Mouse (Mus musculus) cerebellum, adult 18-20 months (tissue): ENCODE data around the gene Cacna1c.

Source experiments
- DNase-seq, 2 experiments: peaks; one replicate each; pipeline ENCODE4 v3.0.0; 2021

Cacna1c gene

DNA sequence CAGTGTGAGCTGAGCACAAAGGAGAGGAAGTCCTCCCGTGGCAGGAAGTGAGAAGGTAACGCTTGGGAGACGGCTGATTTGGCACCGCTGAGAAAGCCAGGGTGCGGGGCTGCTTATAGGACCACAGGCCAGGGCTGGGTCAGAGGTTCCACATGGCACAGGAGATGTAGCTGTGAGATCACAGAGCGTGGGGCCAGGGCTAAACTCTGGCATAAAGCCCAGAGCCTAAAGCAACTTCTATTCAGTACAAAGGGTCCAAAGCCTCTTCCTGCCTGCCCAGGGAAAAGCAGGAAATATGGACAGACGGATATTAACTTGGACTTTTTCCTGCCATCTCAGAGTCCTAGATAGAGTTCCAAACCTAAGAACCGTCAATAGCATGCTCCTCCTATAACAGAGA, 107.8 kb downstream of the Cacna1c start:
- DNase-seq: peak in 1 of 2 experiments; percentile 13

GRCm38 (mm10) chr6:119087919-119088318, 108.3 kb downstream of the Cacna1c start:
- DNase-seq: no peak

GRCm38 (mm10) chr6:119085789-119086188, 110.4 kb downstream of the Cacna1c start:
- DNase-seq: no peak

DNA sequence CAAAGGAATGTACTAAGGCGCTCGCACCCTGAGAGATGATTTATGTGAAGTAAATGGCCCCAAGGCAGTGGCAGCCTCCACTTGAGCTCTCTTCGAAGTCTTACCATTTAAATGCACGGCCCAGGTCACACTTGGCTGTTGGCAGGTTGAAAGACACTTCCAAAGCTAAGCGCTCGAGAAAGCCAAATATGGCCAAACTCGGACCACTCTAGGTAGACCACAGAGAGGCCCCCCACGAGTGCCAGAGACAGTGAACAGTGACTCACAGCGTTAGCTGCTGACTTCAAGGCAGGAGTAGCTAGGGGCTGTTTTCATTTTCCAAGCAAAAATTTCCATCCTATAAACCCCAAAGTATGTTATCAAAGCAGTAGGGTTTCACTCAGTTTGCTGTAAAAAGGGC, 111.7 kb downstream of the Cacna1c start:
- DNase-seq: no peak

DNA sequence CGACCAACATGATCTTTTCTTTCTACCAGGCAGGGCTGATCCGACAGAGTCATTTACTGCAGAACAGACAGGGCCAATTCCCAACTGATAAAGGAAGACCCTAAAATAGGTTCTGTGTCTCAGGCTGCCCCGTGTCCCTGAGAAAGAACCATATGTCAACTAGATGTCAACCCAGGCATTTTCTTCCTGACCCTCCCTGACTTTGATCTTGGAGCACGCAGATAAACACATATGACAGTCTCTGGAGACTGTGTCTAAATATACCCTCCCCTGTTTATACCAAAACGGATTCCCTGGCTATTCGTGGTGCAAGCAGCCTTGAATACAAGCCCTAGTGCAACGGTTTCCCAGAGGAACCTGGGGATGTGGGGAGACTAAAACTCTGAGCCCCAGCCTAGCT, 112.7 kb downstream of the Cacna1c start:
- no peak for DNase-seq

GRCm38 (mm10) chr6:119082662-119083061, 113.6 kb downstream of the Cacna1c start:
- DNase-seq: no peak

DNA sequence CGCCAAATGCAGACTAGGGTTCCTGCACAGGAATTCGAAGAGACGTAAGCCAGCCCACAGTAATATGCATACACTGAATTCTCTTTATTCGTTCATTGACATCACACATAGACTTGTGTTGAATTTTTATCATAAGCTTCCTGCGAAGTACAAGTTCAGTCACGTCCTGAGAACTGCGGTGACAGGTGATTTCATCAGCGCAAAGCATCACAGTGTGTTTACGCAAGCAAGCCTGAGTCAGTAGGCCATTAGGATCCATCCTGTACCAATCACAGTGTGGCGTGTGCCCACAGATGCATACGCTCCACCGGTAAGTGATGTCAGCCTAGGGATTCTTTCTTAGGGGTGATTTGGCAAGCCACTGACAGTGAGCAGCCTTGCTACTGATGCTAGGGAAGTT, 114.6 kb downstream of the Cacna1c start:
- no peak for DNase-seq

GRCm38 (mm10) chr6:119079626-119080025, 116.6 kb downstream of the Cacna1c start:
- peak; percentile 78 to 82 for DNase-seq

- peak; percentile 80 to 91 for DNase-seq
These were observed 117.3 kb downstream of the Cacna1c start for GRCm38 (mm10) chr6:119078912-119079311.

DNA sequence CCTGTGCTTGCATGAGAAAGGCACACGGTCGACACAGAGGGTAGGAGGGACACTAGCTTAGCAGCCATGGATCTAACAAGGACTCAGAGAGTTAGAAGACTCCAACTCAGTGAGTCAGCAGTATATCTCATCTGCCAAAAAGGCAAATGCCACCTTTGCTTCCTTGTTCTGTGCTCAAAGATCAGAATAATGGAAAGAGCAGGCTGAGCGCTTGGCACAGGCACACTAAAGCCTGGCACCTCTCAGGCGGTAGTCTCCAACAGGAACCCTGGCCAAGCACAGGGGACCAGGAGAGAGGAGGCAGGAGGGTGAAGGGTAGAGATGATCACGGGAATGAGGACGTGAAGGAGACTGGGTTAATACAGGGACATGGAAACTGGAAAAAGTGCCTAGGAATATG, 119.0 kb downstream of the Cacna1c start:
- DNase-seq: peak; percentile 82 to 92

- DNase-seq: no peak
These were observed 122.7 kb downstream of the Cacna1c start for GRCm38 (mm10) chr6:119073419-119074071.

- DNase-seq: no peak
These were observed 123.4 kb downstream of the Cacna1c start for GRCm38 (mm10) chr6:119072772-119073171.

DNA sequence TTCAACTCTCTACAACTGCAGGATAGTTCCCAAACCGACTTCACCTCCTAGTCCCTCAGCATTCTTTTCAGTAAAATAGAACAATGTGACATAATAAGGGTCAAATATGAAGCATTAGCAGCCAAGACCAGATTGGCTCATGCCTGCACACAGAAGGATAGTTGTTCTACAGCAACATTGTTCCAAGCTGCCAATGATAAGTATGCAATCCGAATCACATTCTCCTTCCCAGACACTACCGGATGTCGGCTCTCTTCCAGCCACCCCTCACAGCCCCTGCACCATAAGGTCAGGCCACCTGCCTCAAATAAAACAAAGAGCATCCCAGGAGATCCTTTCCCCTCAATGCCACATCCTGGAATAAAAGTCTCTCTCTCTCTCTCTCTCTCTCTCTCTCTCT, 125.4 kb downstream of the Cacna1c start:
- DNase-seq: peak in 1 of 2 experiments; percentile 43

DNA sequence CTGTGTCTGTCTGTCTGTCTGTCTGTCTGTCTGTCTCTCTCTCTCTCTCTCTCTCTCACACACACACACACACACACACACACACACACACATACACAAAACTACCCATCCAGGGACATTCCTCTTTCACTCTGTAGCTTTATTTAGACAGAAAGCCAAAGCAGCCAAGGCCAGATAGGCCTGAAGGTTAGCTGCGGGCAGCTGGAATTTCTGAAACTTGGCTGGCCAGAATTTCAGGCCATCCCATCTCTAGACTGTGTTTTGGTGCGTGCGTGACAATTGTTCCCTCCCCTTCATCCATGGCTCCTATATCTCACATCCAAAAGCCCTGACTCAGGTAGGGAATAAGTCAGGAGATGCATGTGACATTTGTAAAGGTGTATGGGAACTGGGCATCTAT, 125.9 kb downstream of the Cacna1c start:
- DNase-seq: no peak

GRCm38 (mm10) chr6:119069145-119069544, 127.1 kb downstream of the Cacna1c start:
- no peak for DNase-seq

- DNase-seq: no peak
These were observed 127.6 kb downstream of the Cacna1c start for GRCm38 (mm10) chr6:119068650-119069049.

- DNase-seq: no peak
These were observed 131.3 kb downstream of the Cacna1c start for GRCm38 (mm10) chr6:119064961-119065360.

DNA sequence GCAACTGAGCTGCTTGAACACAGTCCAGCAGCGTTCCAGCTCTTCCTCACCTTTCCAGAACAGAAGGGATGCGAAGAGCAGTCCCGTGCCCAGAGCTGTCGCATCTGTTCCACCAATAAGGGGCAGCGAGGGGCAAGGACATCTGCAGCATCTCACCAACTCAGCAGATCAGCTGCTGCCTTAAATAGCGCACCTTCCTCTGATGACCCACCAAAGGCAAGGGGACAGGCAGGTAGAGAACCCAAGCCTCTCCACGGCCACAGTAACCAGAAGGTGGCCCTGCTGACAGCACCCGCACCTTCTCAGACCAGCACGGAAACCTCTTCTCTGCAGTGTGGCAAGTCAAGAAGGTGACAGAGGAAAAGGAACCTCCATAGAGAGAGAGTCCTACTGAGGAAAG, 131.8 kb downstream of the Cacna1c start:
- peak; percentile 39 to 53 for DNase-seq

GRCm38 (mm10) chr6:119062695-119063094, 133.5 kb downstream of the Cacna1c start:
- no peak for DNase-seq

GRCm38 (mm10) chr6:119058896-119059295, 137.3 kb downstream of the Cacna1c start:
- no peak for DNase-seq

- no peak for DNase-seq
These were observed 137.8 kb downstream of the Cacna1c start for GRCm38 (mm10) chr6:119058461-119058860.

GRCm38 (mm10) chr6:119057076-119057479, 139.1 kb downstream of the Cacna1c start:
- DNase-seq: peak; percentile 50 to 58

DNA sequence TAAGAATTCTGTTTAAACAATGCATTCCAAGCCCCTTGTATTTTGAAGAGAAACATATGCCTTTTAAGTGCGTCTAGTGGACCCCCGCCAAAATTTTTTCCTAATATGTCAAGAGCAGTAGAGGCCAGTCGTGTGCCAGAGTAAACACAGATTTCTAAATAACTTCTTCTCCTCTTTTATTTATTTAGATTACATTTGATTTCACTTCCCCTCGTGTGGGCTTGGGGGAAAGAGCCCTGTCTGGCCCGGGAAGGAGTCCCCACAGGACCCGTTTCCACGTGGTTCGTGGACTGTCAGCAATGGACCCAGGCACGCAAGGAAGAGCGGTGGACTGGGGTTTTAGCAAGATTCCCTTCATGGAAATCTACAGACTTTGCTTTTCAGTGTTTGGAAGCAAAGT, 143.4 kb downstream of the Cacna1c start:
- DNase-seq: no peak

DNA sequence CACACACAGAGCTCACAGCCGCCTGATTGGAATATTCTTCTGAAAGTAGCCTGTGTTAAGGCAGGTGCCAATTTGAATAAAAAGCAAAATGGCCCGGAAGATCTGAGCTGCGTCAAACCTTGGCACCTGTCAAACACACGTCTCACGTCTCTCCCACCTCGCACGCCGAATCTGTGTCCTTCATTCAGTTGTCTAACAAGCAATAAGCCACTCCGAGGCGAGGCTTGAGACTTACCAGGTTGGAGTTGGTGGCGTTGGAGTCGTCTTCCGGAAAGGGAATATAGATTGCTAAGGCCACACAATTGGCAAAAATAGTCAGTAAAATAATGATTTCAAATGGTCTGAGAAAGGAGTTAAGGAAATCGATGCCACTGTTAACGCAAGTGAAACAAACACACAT, 143.9 kb downstream of the Cacna1c start:
- no peak for DNase-seq

DNA sequence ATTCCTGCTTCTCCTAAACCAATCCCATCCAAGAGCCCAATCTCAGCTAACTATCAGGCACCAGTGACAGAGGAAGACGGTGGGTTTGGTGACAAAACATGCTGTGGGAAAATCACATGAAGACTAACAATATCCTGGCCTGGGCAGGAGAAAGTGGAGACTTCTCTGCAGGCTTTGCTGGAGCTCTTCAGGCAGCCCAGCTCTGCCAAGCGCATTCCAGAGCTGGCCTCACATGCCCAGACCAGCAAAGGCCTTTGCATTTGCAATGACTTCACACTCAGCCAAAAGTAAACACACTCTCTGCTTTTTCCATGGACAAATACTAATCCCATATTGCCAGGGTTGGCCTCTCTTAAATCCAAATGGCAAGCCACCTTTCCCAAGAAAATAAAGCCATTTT, 144.5 kb downstream of the Cacna1c start:
- no peak for DNase-seq
